Mouse (Mus musculus) regulatory T cell (primary cell): Measurements from ENCODE around the gene Lsm4.

Experiments used
- in situ Hi-C: fragments of 300-600 bp; cut with MboI, MseI; formaldehyde crosslinking; loops from one replicate; pipeline ENCODE4 v1.15.1; 2025; ENCODE audit warnings: high pct_unique_total_duplicates

Gene Lsm4

DNA sequence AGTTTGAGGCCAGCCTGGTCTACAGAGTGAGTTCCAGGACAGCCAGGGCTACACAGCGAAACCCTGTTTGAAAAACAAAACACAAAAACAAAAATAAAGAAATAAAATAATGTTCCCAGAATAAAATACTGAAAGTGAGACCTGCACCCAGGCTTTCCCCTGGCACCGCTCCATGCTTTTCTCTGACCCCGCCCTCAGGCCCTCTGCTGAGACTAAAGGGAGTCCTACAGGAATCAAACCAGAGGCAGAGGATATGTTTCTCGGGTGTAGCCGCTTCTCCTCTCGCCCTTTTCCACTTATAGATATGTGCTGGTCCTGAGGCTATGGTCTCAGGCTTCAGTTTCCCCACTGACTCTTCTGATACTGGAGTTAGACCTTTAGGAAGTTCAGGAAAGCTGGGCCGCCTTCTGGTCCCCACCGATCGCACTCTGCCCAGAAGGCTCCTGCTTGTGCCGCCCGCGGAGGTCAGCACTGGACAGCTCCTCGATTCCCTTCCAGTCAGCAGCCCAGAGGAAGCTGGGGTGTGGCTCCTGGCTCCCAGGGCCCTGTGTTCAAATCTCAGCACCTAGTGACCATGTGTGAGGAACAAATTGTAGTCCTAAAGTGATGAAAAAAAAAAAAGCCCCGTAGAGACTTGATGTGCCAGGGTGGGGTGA is 52.9 kb downstream of the Lsm4 start:
- in situ Hi-C loops, result no loop called here

DNA sequence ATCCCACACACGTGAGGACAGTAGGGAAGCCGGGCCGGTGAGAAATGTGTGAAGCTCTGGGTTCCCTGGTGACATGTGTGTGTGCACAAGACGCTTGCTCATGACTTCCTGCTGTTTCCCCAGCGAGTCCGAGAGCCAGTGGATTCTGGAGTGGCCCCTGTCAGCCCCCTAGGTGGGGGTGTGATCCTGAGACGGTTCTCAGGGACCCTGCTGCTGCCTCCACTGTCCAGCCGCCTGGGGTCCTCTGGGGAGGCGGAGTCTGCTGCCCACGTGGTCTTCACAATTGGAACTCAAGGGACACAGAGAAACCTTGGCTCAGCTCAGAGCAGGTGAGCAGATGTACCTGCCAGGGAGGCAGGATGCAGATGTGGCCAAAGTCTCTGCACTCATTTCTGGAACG is 53.7 kb downstream of the Lsm4 start:
- in situ Hi-C loops, result no loop called here
